Mouse (Mus musculus) lung, adult 18-20 months (tissue): ENCODE measurements around the gene Pld1.
A peak's percentile ranks its signal among the peaks of the same experiment; 100 is the strongest.

Experiments
- DNase-seq, 2 experiments: peaks; one replicate each; pipeline ENCODE4 v3.0.0; 2022; ENCODE audit warnings: mixed read lengths in 2 of 2

Pld1 gene

DNA sequence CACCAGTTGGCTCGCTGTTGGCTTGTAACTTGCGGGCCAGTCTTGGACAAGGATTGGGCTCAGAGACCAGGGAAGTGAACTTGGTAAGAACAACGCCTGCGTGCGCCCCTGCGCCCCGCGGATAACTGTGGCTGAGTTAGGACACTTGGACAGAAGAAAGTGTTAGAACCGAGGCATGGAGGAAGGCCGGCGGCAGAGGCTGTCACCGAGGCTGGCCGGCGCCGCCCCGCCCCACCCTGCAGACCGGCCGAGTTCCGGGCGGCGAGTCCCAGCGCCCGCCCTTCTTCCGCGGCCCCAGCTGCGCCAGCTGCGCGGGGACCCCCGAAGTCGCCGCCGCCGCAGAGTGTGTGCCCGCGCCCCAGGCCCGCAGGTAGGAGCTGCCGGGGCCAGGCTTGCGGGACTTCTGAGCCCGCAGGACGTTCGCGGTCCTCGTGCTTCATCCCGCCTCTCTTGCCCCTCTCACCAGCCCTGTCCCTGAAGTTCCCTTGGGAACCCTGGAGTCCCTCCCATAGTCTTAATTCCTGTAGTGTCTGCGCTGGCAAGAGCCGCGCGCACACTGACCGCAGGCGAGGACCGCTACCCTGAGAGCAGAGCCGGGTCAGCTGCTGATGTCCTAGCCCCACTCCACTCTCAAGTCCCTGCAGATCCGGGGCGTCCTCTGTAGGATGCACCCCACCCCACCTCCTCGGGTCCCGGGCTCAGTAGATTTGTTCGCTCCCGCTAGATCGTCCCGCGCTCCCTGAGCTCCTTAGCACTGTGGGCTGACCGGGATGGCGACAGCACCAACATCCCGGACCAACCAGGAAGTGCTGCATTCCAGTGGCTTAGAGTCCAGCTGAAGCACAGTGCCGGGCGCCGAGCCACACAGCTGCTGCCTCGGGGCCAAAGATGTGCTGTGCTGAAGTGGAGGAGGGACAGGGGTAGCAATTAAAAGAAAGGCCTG, at the start of gene Pld1:
Gene Pld1, plus strand, starts transcription at position 315 of the 943 bp plus-strand sequence.
- peak; percentile 84 to 88 for DNase-seq

DNA sequence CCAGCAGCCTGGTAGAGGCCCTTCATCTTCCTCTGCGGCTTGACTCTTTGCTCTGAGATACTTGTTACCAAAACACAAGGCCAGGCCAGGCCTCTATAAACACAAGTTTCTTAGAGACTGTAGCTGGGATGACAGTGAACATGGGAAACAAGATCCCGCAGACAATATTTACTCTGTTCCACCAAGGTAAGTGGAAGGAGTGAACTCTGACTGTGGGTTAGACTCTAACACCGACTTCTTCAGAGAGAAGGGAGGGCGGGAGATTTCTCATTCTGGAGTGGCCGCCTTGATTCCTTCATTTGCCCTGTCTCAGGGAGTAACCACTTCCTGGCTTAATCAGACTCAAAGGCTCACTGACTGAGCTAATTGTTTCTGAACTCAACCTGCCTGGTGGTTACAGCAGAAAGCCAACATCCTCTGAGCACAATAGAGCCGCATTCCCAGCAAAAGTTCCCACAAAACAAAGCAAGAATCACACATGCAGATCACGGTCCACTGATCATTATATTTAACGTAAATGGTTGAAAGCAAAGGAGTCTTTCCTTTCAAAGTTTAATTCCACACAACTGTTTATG, 42.1 kb upstream of the Pld1 start, which contains the start of gene Tmem212:
Gene Tmem212, minus strand, starts transcription at position 51 of the 575 bp plus-strand sequence.
- peak in 1 of 2 experiments; percentile 36 for DNase-seq

- DNase-seq, result no peak
These were observed 40.3 kb upstream of the Pld1 start for GRCm38 (mm10) chr3:27898178-27898577.

DNA sequence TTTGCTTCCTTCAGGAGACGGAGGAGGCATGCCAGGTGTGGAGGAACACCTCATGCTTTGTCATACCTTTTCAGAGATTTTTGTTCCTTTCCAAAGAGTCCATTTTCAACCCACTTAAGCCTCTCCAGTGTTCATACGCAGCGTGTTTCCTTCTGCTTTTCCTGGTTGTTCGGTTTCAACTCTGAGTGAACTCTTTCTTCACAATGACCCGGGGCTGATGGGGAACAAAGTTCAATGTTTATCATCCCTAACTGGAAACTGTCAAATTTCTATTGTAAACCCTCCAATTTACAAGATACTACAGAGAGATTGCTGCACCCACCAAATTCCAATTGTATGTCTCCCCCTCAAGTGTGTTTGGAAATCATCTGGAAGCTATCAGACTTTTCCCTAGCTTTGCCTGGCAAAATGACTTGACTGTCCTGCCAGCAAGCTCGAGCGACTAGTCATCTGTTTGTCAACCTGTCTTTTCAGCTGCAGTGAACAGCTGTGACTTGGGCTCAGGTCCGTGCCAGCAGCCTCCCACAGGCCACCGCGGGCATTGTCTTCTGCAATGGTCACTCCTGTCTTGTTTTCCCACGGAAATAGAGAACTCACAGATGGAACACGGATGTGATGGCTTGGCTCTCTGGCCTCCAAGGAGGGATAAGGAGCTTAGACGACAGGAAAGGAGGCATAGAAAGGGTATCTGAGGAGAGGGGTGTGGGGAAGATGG, 39.3 kb upstream of the Pld1 start:
- peak; percentile 35 to 56 for DNase-seq

DNA sequence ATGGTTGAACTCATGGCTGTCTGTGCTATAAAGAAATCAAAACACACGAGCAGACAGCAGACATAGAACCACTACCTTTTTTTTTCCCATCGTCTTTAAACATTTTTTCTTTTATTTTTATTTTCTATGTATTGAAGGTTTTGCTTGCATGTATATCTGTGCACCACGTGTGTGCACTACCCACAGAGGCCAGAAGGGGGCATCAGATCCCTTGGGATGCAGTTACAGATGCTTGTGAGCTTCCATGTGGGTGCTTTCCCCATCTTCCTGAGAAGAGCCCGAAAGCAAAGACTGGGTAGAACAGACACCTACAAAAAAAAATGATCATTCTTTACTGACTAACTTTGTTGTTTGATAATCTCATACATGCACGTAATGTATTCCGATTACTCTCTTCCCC, 36.6 kb upstream of the Pld1 start:
- DNase-seq, result no peak

GRCm38 (mm10) chr3:27904659-27905330, 33.7 kb upstream of the Pld1 start:
- peak; percentile 15 to 47 for DNase-seq

- DNase-seq, result no peak
These were observed 31.8 kb upstream of the Pld1 start for GRCm38 (mm10) chr3:27906647-27907209.

- no peak for DNase-seq
These were observed 31.2 kb upstream of the Pld1 start for GRCm38 (mm10) chr3:27907301-27907700.

- DNase-seq, result no peak
These were observed 30.2 kb upstream of the Pld1 start for GRCm38 (mm10) chr3:27908316-27908715.

DNA sequence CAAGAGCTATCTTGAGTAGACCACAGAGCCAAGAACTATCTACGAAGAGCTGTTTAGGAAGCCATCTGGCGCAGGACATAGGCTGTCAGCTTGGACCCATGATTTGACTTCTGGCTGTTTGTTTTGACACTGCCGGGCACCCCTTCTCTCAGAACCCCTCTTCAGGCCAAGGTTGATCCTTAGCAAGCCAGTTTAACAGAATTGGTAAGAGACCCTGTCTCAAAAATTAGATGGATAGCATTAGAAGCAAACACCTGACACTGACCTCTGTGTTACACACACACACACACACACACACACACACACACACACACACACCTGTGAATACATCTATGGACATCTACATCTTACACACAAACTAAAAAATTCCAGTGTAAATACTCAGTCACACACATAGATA, 29.5 kb upstream of the Pld1 start:
- no peak for DNase-seq

DNA sequence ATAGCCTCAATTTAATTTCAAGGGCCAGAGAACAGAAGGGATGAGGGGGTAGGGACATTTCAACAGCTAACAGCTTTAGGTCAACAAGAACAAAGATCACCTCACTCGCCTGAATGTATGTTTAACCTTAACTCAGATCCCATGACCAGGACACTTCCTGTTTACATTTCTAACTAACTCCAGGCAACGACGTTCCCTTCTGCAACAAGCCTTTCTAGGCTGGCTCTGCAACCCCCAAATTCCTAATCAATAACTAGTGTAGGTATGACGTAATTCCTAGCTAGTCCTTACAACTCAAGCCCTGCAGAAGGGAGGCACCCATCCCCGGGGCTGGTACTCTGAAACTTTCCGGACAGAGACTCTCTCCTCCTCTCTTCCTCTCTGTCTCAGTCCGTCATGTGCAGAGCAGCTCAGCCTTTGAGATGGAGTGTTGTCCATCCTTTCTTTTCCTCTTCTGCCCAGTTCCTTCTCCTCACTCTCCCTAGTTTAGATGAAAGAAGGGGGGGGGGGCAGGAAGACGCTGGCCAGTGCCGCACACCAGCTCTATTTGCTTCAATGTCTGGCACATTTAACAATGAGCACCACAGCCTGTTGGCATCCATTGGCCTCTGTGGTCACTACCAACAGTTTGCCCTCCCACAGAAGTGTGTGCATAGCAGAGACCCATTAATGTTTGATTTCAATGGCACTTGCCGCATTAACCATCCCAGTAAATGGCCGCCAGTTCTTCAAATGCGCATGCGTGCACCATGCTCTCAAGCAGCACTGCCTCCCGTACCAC, 19.6 kb upstream of the Pld1 start:
- DNase-seq, result peak in 1 of 2 experiments; percentile 1

DNA sequence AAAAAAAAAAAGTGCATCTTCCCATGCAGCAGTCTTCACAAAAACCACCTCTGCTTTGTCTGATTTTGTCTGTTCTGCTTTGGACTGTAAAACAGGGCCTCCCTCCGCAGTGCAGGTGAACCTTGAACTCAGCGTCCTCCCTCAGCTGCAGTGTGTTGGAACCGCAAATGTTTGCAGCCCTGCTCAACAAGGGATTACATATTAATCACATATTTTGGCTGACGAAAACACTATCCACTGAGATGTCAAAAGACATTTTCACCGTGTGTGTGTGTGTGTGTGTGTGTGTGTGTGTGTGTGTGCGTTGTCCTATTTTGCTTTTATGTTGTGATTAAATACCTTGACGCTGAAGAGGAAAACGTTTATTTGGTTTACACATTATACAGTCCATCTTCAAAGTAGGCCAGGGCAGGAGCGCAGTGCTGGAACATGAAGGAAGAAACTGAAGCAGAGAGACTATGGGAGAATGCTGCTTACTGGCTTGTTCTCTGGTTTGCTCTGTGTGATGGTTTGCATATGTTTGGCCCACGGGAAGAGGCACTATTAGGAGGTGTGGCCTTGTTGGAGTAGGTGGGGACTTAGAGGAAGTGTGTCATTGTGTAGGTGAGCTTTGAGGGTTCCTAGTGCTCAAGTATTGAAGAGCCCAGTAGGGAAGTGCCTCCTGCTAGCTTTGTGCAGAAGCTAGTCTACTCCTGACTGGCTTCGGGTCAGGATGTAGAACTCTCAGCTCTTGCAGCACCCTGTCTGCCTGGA, 17.1 kb upstream of the Pld1 start:
- peak in 1 of 2 experiments; percentile 0 for DNase-seq

GRCm38 (mm10) chr3:27924037-27924436, 14.5 kb upstream of the Pld1 start:
- no peak for DNase-seq

DNA sequence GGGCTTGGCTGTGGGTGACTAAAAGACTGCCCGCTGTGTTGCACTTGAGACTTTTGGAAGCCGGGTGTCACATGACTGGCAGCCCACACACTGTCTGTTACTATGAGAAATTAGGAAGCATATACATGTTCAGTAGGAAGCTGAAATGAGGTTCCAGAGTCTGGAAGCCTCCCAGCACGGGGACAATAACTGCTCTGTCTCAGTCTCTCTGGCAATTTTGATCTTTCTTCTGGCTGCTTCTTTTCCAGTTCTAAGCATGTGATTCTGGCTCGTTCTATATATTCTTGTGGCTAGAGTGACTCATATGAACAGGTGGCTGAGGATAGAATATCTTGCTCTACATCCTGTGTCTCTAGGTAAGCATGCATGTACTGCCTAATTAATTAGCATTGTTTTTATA, 9.3 kb upstream of the Pld1 start:
- DNase-seq, result no peak

DNA sequence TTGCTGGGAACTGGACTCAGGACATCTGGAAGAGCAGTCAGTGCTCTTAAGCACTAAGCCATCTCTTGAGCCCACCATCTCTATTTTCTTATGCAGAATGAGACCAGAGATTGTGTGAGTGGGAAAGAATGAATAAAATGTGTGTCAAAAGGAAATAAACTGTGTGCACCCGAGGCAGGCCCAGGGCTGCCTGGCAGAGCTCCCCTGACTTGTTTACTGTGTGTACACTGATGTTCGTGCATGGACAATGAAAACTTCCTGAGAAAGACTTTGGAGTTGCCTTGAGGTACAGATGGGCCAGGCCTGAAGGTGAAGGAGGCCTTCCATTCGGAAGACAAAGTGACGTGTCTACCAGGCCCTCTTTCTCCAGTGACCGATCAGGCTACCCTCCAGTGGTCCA, 6.1 kb upstream of the Pld1 start:
- no peak for DNase-seq

DNA sequence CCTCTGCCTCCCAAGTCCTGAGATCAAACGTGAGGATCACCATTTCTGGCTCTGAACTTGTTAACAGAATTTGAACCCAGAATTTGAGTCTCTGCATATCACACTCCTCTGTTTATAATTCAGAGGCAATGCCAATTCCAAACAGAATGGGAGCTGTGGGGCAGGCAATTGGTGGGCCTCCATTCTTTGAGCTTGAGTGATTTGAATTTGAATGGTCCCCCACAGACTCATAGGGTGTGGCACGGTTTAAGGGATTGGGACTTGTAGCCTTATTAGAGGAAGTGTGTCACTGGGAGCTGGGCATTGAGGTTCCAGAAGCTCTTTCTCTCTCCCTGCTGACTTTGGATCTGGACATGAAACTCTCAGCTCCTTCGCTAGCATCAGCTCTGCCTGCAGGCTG, 2.9 kb upstream of the Pld1 start:
- DNase-seq, result no peak

GRCm38 (mm10) chr3:27936731-27937130, 1.8 kb upstream of the Pld1 start:
- no peak for DNase-seq

DNA sequence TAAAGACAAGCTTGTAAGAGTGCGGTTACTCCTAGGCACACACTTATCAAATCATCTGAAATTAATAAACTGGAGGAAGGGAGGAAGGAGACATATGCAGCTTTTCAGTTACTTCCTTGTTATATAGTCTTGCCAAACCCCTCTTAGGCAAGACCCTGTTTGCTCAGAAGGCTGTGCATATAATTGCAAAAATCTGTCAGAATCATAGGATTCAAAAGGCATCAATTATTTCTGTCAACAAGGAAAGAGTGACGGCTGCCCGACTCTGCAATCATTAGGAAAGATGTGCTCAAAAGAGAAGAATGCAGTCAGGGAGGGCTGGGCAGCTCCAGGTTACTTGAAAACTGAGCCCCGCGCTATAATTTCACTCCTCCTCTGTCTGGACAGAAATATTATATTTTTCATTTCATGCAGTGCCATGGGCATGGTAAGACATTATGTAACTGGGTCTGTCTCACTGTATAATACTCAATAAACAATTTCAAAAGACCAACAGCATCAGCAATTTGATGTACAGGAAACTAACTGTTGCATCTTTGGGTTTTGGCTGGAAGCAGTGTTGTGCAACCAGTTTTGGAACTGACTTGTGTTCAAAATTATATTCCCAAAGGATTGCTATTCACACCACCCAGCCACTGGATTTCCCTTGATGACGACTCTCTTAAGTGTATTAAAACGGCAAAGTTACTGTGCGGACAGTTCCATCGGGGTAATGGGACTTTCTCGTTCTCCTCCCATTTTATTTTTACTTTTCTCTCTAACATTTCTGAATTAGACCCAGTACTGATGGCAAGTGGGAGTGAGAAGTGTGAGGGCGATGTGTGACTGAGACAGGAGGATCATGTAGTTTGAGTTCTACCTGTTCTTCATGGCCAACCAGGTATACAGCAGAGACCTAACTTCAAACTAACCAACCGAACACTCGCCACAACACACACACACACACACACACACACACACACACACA, 1.1 kb upstream of the Pld1 start:
- DNase-seq, result peak; percentile 7 to 9

GRCm38 (mm10) chr3:27941634-27942033, 3.1 kb downstream of the Pld1 start:
- no peak for DNase-seq

DNA sequence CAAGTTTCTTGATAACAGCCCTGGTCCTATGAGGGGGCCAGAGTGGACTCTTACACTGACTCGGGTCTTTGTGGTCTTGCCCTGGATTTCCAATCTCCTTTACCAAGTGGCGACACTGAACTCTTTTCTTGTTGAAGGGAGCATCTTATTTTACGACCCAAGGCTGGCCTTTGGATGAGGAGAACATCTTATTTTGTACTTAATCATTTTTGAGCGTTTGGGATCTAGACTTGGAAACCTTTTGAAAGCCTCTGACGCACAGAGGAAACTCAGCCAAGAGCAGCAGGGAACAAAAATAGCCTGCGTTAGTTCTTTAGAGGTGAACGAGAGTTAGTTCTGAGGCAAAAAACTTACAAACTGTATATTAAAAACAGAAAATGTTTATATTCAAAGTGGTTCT, 4.5 kb downstream of the Pld1 start:
- DNase-seq, result peak; percentile 36 to 42
